Mouse (Mus musculus): Measurements from ENCODE around the gene Xrcc4.

- TF ChIP-seq POLR2A (IDR thresholded peaks at IDR 0.05; ENCODE audit: insufficient read depth, low read length) (no peak), CTCF (IDR thresholded peaks at IDR 0.05; ENCODE audit: low read depth, low read length) (no peak)
Measured at GRCm38 (mm10) chr13:89738776-89739695, 350.4 kb downstream of the Xrcc4 start.
